Mouse (Mus musculus) brain, embryonic 14.5 days (tissue): Measurements from ENCODE around the gene Prkaca.

ENCODE experiments used
- CTCF ChIP-seq: fragments of 200-500 bp; IDR thresholded peaks from 2 replicates; pipeline ENCODE4 v1.5.1; 2012; ENCODE audit warnings: inconsistent platforms, mild to moderate bottlenecking, moderate library complexity, borderline replicate concordance; ENCODE audit not compliant: insufficient read depth, insufficient read length; ENCODE audit errors: extremely low read depth
- POLR2A ChIP-seq: fragments of 200-500 bp; IDR thresholded peaks from 2 replicates; pipeline ENCODE4 v1.6.1; 2012; ENCODE audit warnings: mild to moderate bottlenecking, inconsistent platforms, borderline replicate concordance; ENCODE audit not compliant: poor library complexity, insufficient read depth, insufficient read length, severe bottlenecking; ENCODE audit errors: extremely low read depth

DNA sequence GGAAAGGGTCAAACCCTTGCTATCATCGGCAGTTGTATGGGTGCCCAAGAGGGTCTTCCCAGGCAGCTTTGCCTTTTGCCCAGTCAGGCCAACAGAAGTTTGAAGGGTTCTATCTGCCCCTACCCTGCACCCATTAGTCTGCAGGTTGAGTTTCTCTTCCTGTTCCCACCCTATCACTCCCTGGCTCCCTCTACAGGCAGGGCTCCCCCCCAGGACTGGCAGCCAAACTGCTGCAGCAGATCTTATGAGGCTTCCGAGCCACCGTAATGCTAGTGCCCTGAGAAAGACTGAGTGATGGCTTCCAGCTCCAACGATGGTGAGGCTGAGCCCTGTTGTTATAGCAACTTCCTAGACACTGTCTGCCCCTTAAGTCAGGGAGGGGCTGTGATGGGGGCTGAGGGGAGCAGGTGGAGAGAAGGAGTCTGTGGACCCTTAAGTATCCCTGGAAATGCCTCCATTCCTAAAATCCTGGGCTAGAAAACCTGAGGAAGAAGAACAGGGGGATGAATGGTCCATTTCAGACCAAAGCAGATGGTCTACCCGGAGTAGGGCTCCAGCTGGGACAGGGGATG is 4.1 kb downstream of the Prkaca start:
- TF ChIP-seq POLR2A (no peak), CTCF (no peak)
